Mouse (Mus musculus): Measurements from ENCODE around the gene Gm9844.
"Not testable (repeated sequence)": the region's sequence is repeated elsewhere in the genome, so short reads cannot be mapped to it uniquely, and the experiment has no call there.

Gene Gm9844

DNA sequence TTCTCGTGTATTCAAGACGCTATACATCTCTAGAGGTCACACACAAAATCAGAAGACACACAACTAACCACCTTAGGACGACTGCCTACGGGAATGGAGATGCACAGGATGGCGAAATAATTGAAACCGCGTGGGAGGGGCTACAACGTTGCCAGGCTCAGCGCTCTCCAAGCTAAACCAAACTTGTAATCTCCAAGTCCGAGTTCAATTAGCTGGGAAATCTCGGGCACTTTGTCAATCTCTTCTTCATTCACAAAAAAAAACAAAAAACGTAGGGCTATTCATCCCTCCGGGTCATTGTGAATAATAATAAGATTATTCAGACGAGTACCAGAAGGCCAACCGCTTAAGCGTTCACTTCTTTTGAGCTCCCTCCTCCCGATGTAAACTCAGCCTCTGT, 7.1 kb downstream of the Gm9844 start:
- DNase-seq (ENCODE audit: low read depth in 1 of 2, low spot score in 2 of 2), result no peak

- DNase-seq (ENCODE audit: low read depth in 1 of 2, low spot score in 2 of 2), result no peak
These were observed 7.6 kb downstream of the Gm9844 start, which contains the start of the genes Lypd4 and Dmrtc2 for GRCm38 (mm10) chr7:24869532-24870165. Lypd4 (minus strand) TSS chr7:24869941. Dmrtc2 (plus strand) TSS chr7:24870057.

DNA sequence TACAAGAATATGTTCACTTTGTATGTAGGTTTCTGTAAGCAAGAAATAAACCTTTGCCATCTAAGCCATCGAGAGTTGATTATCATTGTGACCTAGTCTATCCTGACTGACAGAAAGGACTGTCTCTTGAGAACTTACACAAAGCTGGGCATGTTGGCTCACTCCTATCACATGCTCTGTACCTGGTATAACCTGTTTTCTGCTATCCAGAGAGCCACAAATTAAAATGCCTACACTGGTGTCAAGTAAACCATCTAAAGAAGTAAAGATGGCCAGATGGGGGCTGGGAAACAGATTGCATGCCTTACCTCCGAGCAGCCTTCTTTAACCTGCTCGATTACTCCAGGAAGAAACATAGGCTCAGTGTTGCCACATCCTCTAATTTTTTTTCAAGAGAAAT, 15.6 kb downstream of the Gm9844 start:
- DNase-seq (ENCODE audit: low read depth in 1 of 2, low spot score in 2 of 2), result no peak

- DNase-seq (ENCODE audit: low read depth in 1 of 2, low spot score in 2 of 2), result no peak
These were observed 17.6 kb downstream of the Gm9844 start for GRCm38 (mm10) chr7:24879620-24880019.

- DNase-seq (ENCODE audit: low read depth in 1 of 2, low spot score in 2 of 2), result no peak
These were observed 20.6 kb downstream of the Gm9844 start for GRCm38 (mm10) chr7:24882416-24883199.

- DNase-seq (ENCODE audit: low read depth in 1 of 2, low spot score in 2 of 2), result peak; percentile 94 to 95
These were observed 22.1 kb downstream of the Gm9844 start, which contains the start of gene Rps19 for GRCm38 (mm10) chr7:24883896-24884692. Rps19 (plus strand) TSS chr7:24884371.

DNA sequence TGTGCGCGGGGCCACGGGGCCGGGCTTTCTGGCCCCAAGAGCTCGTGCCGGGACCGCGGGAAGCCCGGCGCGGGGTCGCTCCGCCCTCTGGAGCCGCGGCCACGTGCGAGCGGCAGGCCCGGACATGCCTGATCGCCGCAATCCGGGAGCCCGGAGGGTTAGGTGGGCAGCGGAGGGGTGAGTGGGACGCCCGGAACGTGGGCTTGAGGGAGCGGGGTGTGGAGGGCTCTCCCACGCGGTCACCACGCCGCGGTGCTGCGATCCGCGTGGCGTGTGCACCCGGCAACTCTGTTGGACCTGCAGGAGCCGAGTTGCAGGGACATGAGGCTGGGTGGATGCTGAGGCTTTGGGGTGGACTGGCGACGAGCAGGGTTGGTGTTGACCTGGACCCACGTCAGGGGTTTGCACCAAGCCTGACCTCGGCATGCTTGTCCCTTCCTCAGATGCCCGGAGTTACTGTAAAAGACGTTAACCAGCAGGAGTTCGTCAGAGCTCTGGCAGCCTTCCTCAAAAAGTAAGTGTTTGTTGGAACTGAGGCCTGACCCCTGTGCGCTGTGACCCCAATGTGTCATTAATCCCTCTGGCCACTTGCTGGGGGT, 22.8 kb downstream of the Gm9844 start:
- no peak for DNase-seq (ENCODE audit: low read depth in 1 of 2, low spot score in 2 of 2)

DNA sequence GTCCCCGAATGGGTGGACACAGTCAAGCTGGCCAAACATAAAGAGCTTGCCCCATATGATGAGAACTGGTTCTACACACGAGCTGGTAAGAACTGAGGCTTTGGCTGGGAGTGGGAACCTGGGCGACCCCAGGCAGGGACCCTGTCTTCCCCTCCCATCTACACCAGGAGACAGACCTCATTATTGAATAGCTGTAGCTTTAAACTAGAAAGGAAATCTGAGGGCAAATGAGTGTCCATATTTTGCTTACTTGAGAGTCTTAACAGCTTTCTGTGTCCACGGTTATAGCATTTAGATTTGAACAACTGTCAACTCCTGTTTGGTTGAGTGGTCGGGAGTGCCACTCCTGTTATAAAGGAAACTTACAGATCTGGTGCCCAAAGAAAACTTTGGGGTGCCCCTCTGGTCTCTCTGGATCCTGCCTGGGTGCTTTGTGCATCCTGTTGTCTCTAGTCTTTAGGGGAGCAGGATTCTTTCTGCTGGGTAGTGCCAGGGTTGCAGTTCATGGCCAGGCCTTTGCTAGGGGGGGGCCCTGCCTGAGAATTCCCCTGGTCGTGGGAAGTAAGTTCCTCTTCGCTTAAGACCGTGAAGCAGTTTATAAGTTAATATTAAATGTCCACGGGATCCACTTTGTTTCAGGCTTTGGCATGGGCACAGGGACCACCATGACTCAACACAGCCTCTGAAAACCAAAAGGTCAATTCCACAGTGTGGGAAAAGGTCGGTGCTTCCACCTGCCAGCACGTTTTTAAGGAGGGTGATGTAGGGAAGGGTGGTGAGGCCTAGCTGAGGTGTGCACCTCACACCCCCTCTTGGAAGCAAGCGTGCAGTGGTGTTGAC, 23.7 kb downstream of the Gm9844 start:
- DNase-seq (ENCODE audit: low read depth in 1 of 2, low spot score in 2 of 2), result no peak

- no peak for DNase-seq (ENCODE audit: low read depth in 1 of 2, low spot score in 2 of 2)
These were observed 24.3 kb downstream of the Gm9844 start for GRCm38 (mm10) chr7:24886308-24886633.

GRCm38 (mm10) chr7:24887096-24887495, 25.1 kb downstream of the Gm9844 start:
- no peak for DNase-seq (ENCODE audit: low read depth in 1 of 2, low spot score in 2 of 2)

- DNase-seq (ENCODE audit: low read depth in 1 of 2, low spot score in 2 of 2), result no peak
These were observed 27.6 kb downstream of the Gm9844 start for GRCm38 (mm10) chr7:24889431-24890220.

DNA sequence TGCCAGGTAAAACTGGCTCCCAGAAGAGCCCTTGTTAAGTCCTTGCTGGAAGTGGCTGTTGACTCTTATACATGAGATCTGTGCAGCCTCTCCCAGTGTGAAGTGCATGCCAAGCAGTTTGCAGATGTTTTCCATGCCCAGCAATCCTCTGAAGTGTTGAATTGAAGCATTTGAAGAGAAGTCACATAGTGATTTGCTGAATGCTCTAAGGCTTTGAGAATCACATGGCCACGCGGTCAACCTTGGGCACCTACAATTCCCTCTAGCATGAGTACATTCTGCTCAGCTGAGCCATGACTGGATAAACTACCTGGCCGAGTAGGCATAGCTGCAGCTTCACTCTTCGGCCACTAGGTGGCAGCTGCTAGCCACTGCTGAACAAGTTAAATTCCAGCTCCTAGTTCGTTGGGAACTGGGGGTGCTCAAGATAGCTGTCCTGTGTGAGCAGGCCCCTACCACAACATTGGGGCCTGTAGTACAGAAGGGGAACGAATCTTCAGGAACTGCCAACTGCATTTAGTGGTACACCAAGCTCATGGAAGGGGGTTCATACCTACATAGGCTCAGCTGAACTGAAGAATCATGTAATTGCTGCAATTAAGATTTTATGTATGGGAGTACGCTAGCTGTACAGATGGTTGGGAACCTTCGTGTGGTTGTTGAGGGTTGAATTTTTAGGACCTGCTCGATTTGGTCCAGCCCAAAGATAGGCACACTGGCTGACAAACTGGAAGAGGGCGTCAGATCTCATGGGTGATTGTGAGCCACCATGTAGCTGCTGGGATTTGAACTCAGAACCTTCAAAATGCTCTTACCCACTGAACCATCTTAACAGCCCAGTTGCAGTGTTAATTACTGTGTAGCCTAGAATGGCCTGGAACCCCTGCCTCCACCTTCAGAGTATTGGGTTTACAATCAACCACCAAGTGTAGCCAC, 28.5 kb downstream of the Gm9844 start:
- DNase-seq (ENCODE audit: low read depth in 1 of 2, low spot score in 2 of 2), result peak in 1 of 2 experiments; percentile 45

DNA sequence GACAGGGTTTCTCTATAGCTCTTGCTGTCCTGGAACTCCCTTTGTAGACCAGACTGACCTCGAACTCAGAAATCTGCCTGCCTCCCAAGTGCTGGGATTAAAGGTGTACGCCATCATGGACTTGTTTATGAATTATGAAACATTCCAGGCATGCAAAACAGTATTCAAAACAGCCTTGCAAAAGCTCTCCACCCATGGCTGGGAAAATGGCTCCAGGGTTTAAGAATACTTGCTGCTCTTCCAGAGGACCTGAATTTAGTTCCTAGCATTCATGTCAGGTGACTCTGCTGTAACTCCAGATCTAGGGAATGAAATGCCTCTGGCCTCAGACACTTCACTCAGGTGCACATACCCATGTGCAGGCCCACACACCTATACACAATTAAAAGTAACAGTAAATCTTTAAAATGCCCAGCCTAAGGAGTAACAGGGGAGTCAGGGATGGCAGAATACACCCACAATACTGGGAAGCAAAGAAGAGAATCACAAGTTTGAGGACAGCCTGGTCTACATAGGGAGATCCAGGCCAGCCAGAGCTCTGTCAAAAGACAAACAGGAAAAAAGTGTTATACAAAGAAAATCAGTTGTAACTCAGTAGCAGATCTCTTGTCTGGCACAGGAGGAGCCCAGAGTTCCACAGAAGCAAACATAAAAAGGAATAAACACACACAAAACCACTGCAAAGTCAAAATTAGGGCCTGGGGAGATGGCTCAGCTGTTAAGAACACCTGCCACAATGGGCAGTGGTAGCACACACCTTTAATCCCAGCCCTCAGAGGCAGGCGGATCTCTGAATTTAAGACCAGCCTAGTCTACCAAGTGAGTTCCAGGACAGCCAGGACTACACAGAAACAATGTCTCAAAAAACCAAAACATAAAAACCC, 29.5 kb downstream of the Gm9844 start:
- DNase-seq (ENCODE audit: low read depth in 1 of 2, low spot score in 2 of 2), result no peak

DNA sequence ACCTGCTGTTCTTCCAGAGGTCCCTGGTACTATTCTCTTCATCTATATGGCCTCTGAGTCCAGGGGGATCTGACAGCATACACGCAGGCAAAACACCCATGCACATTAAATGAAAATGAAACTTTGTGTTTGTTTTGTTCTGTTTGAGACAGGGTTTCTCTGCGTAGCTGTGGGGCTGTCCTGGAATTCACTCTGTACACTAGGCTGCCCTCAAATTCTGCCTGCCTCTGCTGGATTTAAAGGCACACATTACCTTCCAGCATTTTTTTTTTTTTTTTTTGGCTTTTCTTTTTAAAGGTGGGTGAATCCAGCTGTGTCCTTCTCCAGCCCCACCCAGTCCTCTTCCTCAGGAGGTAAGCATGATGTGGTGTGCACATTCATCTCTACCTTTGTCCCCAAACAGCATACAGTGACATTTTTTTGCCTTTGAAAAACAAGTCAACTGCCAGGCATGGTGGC, 30.1 kb downstream of the Gm9844 start:
- no peak for DNase-seq (ENCODE audit: low read depth in 1 of 2, low spot score in 2 of 2)

DNA sequence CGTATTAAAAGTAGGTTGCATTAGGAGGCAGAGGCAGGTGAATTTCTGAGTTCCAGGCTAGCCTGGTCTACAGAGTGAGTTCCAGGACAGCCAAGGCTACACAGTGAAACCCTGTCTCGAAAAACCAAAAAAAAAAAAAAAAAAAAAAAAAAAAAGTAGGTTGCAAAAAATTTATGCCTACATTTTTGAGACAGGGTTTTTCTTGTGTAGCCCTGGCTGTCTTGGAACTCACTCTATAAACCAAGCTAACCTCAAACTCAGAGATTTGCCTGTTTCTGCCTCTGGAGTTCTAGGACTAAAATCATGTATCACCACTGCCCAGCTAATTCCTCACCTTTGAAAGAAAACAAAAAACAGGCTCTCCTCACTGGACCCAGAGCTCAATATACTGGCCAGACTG, 33.7 kb downstream of the Gm9844 start:
- not testable (repeated sequence) for DNase-seq (ENCODE audit: low read depth in 1 of 2, low spot score in 2 of 2)

DNA sequence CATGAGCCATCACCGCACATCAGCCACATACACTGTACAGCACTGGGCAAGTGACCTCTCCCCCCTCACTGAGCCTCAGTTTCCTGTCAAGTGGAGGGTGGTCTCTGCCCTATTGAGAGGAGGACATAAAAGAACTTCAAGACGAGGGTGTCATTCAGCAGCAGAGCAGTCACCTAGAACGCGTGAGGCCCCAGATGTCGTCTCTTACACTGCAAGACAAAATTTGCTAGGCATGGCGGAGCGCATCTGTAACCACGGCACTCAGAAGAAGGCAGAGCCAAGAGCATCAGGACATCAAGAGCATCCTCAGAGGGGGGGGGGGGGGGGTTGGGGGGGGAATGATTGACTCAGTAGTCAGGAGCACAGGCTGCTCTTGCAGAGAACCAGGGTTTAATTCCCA, 34.3 kb downstream of the Gm9844 start:
- DNase-seq (ENCODE audit: low read depth in 1 of 2, low spot score in 2 of 2), result no peak

DNA sequence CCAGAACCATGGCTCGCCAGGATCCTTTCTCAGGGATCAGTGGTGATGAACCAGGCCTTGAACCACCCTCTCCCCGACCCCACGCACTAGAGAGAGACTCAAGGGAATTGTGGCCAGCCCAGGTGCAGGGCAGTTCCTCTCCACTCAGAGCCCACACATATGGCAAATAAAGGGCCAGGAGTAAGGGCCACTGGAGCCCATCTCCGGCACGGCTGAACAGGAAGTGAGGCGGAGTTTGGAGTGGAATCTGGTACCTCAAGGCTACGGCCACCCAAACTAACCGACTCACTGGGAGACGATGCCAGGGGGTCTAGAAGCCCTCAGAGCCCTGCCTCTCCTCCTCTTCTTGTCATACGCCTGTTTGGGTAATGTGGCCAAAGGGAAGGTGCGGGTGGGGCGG, 35.2 kb downstream of the Gm9844 start, which contains the start of gene Cd79a:
Gene Cd79a, plus strand, starts transcription at position 158 of the 400 bp plus-strand sequence.
- no peak for DNase-seq (ENCODE audit: low read depth in 1 of 2, low spot score in 2 of 2)

Measured in monocyte, adult 2 months (primary cell).